Mouse (Mus musculus): ENCODE data around the gene Wfdc5.
"Not testable (repeated sequence)": the region's sequence is repeated elsewhere in the genome, so short reads cannot be mapped to it uniquely, and the experiment has no call there.

Gene Wfdc5

GRCm38 (mm10) chr2:164182692-164183255, at the start of gene Wfdc5:
TSS of gene Wfdc5 (minus strand) at chr2:164182742.
- no peak for DNase-seq (ENCODE audit: low read depth)

- DNase-seq (ENCODE audit: low read depth): no peak
Observed at GRCm38 (mm10) chr2:164228361-164229070, 46.0 kb upstream of the Wfdc5 start.

GRCm38 (mm10) chr2:164221522-164221921, 39.0 kb upstream of the Wfdc5 start, which contains the start of gene Wfdc15b:
TSS of gene Wfdc15b (minus strand) at chr2:164221660.
- no peak for DNase-seq (ENCODE audit: low read depth)

- DNase-seq (ENCODE audit: low read depth): no peak
Observed at GRCm38 (mm10) chr2:164219295-164219694, 36.8 kb upstream of the Wfdc5 start.

- DNase-seq (ENCODE audit: low read depth): no peak
Observed at GRCm38 (mm10) chr2:164212711-164213110, 30.2 kb upstream of the Wfdc5 start.

- DNase-seq (ENCODE audit: low read depth): no peak
Observed at GRCm38 (mm10) chr2:164210892-164211291, 28.4 kb upstream of the Wfdc5 start.

GRCm38 (mm10) chr2:164206676-164207075, 24.1 kb upstream of the Wfdc5 start:
- DNase-seq (ENCODE audit: low read depth): no peak

GRCm38 (mm10) chr2:164206011-164206410, 23.5 kb upstream of the Wfdc5 start:
- DNase-seq (ENCODE audit: low read depth): not testable (repeated sequence)

- DNase-seq (ENCODE audit: low read depth): no peak
Observed at GRCm38 (mm10) chr2:164199626-164200327, 17.2 kb upstream of the Wfdc5 start, which contains the start of gene Wfdc15a. TSS of gene Wfdc15a (minus strand) at chr2:164200130.

- no peak for DNase-seq (ENCODE audit: low read depth)
Observed at GRCm38 (mm10) chr2:164196700-164196990, 14.1 kb upstream of the Wfdc5 start.

GRCm38 (mm10) chr2:164195971-164196699, 13.6 kb upstream of the Wfdc5 start:
- no peak for DNase-seq (ENCODE audit: low read depth)

- DNase-seq (ENCODE audit: low read depth): no peak
Observed at GRCm38 (mm10) chr2:164194959-164195630, 12.6 kb upstream of the Wfdc5 start.

GRCm38 (mm10) chr2:164192279-164192678, 9.7 kb upstream of the Wfdc5 start:
- no peak for DNase-seq (ENCODE audit: low read depth)

GRCm38 (mm10) chr2:164190576-164190975, 8.0 kb upstream of the Wfdc5 start, which contains the start of gene Wfdc12:
TSS of gene Wfdc12 (minus strand) at chr2:164190608.
- DNase-seq (ENCODE audit: low read depth): peak; percentile 60

- DNase-seq (ENCODE audit: low read depth): peak; percentile 48
Observed at GRCm38 (mm10) chr2:164188722-164189121, 6.2 kb upstream of the Wfdc5 start.

GRCm38 (mm10) chr2:164184145-164184719, 1.7 kb upstream of the Wfdc5 start:
- DNase-seq (ENCODE audit: low read depth): no peak

GRCm38 (mm10) chr2:164183340-164183739, 798 bp upstream of the Wfdc5 start:
- DNase-seq (ENCODE audit: low read depth): no peak

GRCm38 (mm10) chr2:164180770-164181169, 1.8 kb downstream of the Wfdc5 start:
- DNase-seq (ENCODE audit: low read depth): no peak

- DNase-seq (ENCODE audit: low read depth): peak; percentile 63
Observed at GRCm38 (mm10) chr2:164180124-164180523, 2.4 kb downstream of the Wfdc5 start.

GRCm38 (mm10) chr2:164177831-164178230, 4.7 kb downstream of the Wfdc5 start:
- no peak for DNase-seq (ENCODE audit: low read depth)

GRCm38 (mm10) chr2:164175850-164176249, 6.7 kb downstream of the Wfdc5 start:
- no peak for DNase-seq (ENCODE audit: low read depth)

Measured in NIH3T3 (cell line).